Mouse (Mus musculus): ENCODE results near the gene Vwa5a.

The Vwa5a gene

GRCm38 (mm10) chr9:38718102-38718501, at the start of gene Vwa5a:
Gene Vwa5a (plus strand): TSS chr9:38718268.
- DNase-seq (ENCODE audit: low spot score in 2 of 2) = peak in 1 of 2 experiments; percentile 22

- DNase-seq (ENCODE audit: low spot score in 2 of 2) = no peak
These were observed 45.2 kb upstream of the Vwa5a start for GRCm38 (mm10) chr9:38672887-38673286.

GRCm38 (mm10) chr9:38674501-38674900, 43.6 kb upstream of the Vwa5a start, which contains the start of gene Olfr918:
Gene Olfr918 (minus strand): TSS chr9:38674601.
- no peak for DNase-seq (ENCODE audit: low spot score in 2 of 2)

GRCm38 (mm10) chr9:38718927-38719441, 916 bp downstream of the Vwa5a start:
- peak; percentile 19 to 29 for DNase-seq (ENCODE audit: low spot score in 2 of 2)

GRCm38 (mm10) chr9:38724044-38724443, 6.0 kb downstream of the Vwa5a start:
- no peak for DNase-seq (ENCODE audit: low spot score in 2 of 2)

- no peak for DNase-seq (ENCODE audit: low spot score in 2 of 2)
These were observed 10.2 kb downstream of the Vwa5a start for GRCm38 (mm10) chr9:38728218-38728617.

GRCm38 (mm10) chr9:38741408-38741807, 23.3 kb downstream of the Vwa5a start:
- DNase-seq (ENCODE audit: low spot score in 2 of 2) = no peak

- no peak for DNase-seq (ENCODE audit: low spot score in 2 of 2)
These were observed 26.7 kb downstream of the Vwa5a start for GRCm38 (mm10) chr9:38744619-38745315.

- DNase-seq (ENCODE audit: low spot score in 2 of 2) = no peak
These were observed 33.9 kb downstream of the Vwa5a start, which contains the start of gene Olfr920 for GRCm38 (mm10) chr9:38751999-38752398. Gene Olfr920 (plus strand): TSS chr9:38752299.

GRCm38 (mm10) chr9:38772768-38773167, 54.7 kb downstream of the Vwa5a start, which contains the start of gene Olfr921:
Gene Olfr921 (plus strand): TSS chr9:38773068.
- no peak for DNase-seq (ENCODE audit: low spot score in 2 of 2)

- DNase-seq (ENCODE audit: low spot score in 2 of 2) = no peak
These were observed 74.6 kb downstream of the Vwa5a start for GRCm38 (mm10) chr9:38792689-38793088.
